Mouse (Mus musculus) stomach, postnatal 0 days (tissue): ENCODE measurements around the gene Cdh26. TPM values are rescaled to one million over a fixed set of nuclear protein-coding genes. Genes with fewer than 3 reads are reported as not detected.

ENCODE experiments used
- ATAC-seq: fragments of 200-750 bp; cut with Nextera tagmentation; 2 replicates; pipeline ENCODE4 v1.8.0; 2017; ENCODE audit not compliant: low FRiP score, low TSS enrichment
- DNase-seq: peaks from one replicate; pipeline ENCODE4 v3.0.0-alpha.2; 2016; ENCODE audit warnings: low spot score
- H3K27ac ChIP-seq: fragments of 300-500 bp; sonication (generic); replicated peaks from 2 replicates; pipeline ENCODE4 v1.5.1; 2014; ENCODE audit warnings: mild to moderate bottlenecking, control low read depth
- H3K27me3 ChIP-seq: fragments of 300-500 bp; sonication (generic); 2 replicates; pipeline ENCODE4 v1.6.1; 2014; ENCODE audit warnings: low read length; ENCODE audit not compliant: control insufficient read depth, insufficient read depth
- H3K36me3 ChIP-seq: fragments of 300-500 bp; sonication (generic); 2 replicates; pipeline ENCODE4 v1.6.1; 2014; ENCODE audit warnings: low read length, mixed read lengths; ENCODE audit not compliant: control insufficient read depth, insufficient read depth
- H3K4me1 ChIP-seq: fragments of 300-500 bp; sonication (generic); replicated peaks from 2 replicates; pipeline ENCODE4 v1.6.1; 2014; ENCODE audit warnings: antibody characterized with exemption; ENCODE audit not compliant: control insufficient read depth, insufficient read depth
- H3K4me2 ChIP-seq: fragments of 300-500 bp; sonication (generic); replicated peaks from 2 replicates; pipeline ENCODE4 v1.6.1; 2014; ENCODE audit warnings: low read depth, mild to moderate bottlenecking, control low read depth, moderate library complexity
- H3K4me3 ChIP-seq: fragments of 300-500 bp; sonication (generic); 2 replicates; pipeline ENCODE4 v1.5.1; 2014; ENCODE audit warnings: low read depth, low read length, control low read depth
- H3K9ac ChIP-seq: fragments of 300-500 bp; sonication (generic); 2 replicates; pipeline ENCODE4 v1.6.1; 2014; ENCODE audit warnings: mild to moderate bottlenecking, low read length, control low read depth, mixed read lengths
- H3K9me3 ChIP-seq: fragments of 300-500 bp; sonication (generic); 2 replicates; pipeline ENCODE4 v1.6.1; 2016; ENCODE audit warnings: low read length; ENCODE audit not compliant: control insufficient read depth
- CTCF ChIP-seq: IDR thresholded peaks from 2 replicates; pipeline ENCODE4 v1.5.1; 2016; ENCODE audit warnings: antibody characterized with exemption, low read depth, mild to moderate bottlenecking, moderate library complexity
- EP300 ChIP-seq: optimal IDR thresholded peaks from 2 replicates; pipeline ENCODE3; 2016; ENCODE audit warnings: antibody characterized with exemption
- WGBS: fragments of 180-500 bp; shearing (Covaris S2); extraction: QIAGEN DNeasy Blood & Tissue Kit; methylation state at CpG from one replicate; pipeline ENCODE4 v1.1.7; 2014; 5-methylcytosine and 5-hydroxymethylcytosine counted together
- polyA plus RNA-seq: library from polyadenylated mRNA; unstranded; fragments of >200 nt; fragmentation: Nextera tagmentation; extraction: Ambion mirVana; gene quantifications from 2 replicates; pipeline ENCODE4 v1.2.1, GENCODE M21; 2015

Cdh26 gene
- polyA plus RNA-seq, 1 experiment from 2014 or later = 0.39 TPM

GRCm38 (mm10) chr2:178449386-178449785 lies 19.1 kb downstream of the Cdh26 start:
- DNase-seq (no peak), ATAC-seq (no peak)
- no peak for TF ChIP-seq CTCF
- no peak for TF ChIP-seq EP300
- H3K4me1 ChIP-seq = no peaks in the 10 kb centered on the region
- no peaks in the 10 kb centered on the region for H3K9me3 ChIP-seq
- WGBS = 75% methylated on average over 4 of the region's 4 CpGs
- H3K4me3 ChIP-seq = no peak overlapping the region
- no peaks in the 10 kb centered on the region for H3K36me3 ChIP-seq
- H3K27me3 ChIP-seq = no peaks in the 10 kb centered on the region
- H3K27ac ChIP-seq = no peak overlapping the region
- H3K4me2 ChIP-seq = no peak overlapping the region
- H3K9ac ChIP-seq = no peak overlapping the region

GRCm38 (mm10) chr2:178450236-178450635 lies 19.9 kb downstream of the Cdh26 start:
- Histone ChIP-seq H3K27me3 (no peaks in the 10 kb centered on the region), H3K9ac (no peak overlapping the region), H3K36me3 (no peaks in the 10 kb centered on the region), H3K4me1 (0 out of 2 replicates have a peak, but pooled peaks cover 1% of the 10 kb centered on the region), H3K27ac (no peak overlapping the region), H3K4me2 (no peak overlapping the region), H3K9me3 (no peaks in the 10 kb centered on the region), H3K4me3 (no peak overlapping the region)
- DNase-seq (no peak), ATAC-seq (no peak)
- WGBS = 30% methylated on average over 2 of the region's 2 CpGs
- TF ChIP-seq EP300 (no peak), CTCF (no peak)

GRCm38 (mm10) chr2:178450961-178451360 lies 20.6 kb downstream of the Cdh26 start:
- Histone ChIP-seq H3K9me3 (no peaks in the 10 kb centered on the region), H3K4me3 (no peak overlapping the region), H3K4me1 (0 out of 2 replicates have a peak, but pooled peaks cover 5% of the 10 kb centered on the region), H3K9ac (no peak overlapping the region), H3K27ac (no peak overlapping the region), H3K36me3 (no peaks in the 10 kb centered on the region), H3K27me3 (no peaks in the 10 kb centered on the region), H3K4me2 (no peak overlapping the region)
- DNase-seq (no peak), ATAC-seq (no peak)
- no peak for TF ChIP-seq CTCF
- TF ChIP-seq EP300 = no peak
- 78% methylated on average over 10 of the region's 10 CpGs for WGBS

- ATAC-seq (peak; percentile 77), DNase-seq (peak; percentile 33)
- H3K9ac ChIP-seq = no peak overlapping the region
- H3K27ac ChIP-seq = peak overlapping the region; percentile 58
- 0 out of 2 replicates have a peak overlapping the region, but pooled peaks have one; percentile 14 for H3K4me2 ChIP-seq
- no peak overlapping the region for H3K4me3 ChIP-seq
- TF ChIP-seq CTCF (no peak), EP300 (peak; percentile 85)
- WGBS = 17% methylated on average over 17 of the region's 17 CpGs
- H3K27me3 ChIP-seq = no peaks in the 10 kb centered on the region
- 0 out of 2 replicates have a peak, but pooled peaks cover 5% of the 10 kb centered on the region for H3K4me1 ChIP-seq
- H3K9me3 ChIP-seq = no peaks in the 10 kb centered on the region
- no peaks in the 10 kb centered on the region for H3K36me3 ChIP-seq
These were observed 24.6 kb downstream of the Cdh26 start for GRCm38 (mm10) chr2:178454664-178455516.

DNA sequence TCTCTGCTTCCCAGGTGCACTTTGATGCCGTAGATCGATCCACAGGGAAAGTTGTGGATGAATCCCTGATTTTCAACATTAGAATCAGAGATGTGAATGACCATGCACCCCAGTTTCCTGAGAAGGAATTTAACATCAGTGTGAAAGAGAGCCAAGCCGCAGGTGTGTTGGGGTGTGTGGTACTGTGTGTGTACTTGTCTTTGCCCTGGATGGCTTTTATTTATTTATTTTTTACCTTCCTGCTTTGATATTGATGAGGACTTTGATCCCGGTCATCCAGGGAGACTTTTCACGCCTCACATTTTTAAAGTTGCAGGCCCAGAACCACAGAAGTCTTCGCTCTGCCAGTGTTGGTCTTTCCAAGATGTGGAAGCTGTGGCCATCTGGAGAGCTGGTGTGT lies 27.1 kb downstream of the Cdh26 start:
- H3K36me3 ChIP-seq = no peaks in the 10 kb centered on the region
- 0 out of 2 replicates have a peak, but pooled peaks cover 5% of the 10 kb centered on the region for H3K4me1 ChIP-seq
- no peak for TF ChIP-seq CTCF
- TF ChIP-seq EP300 = no peak
- H3K27ac ChIP-seq = no peak overlapping the region
- H3K9ac ChIP-seq = no peak overlapping the region
- no peaks in the 10 kb centered on the region for H3K27me3 ChIP-seq
- no peak overlapping the region for H3K4me2 ChIP-seq
- H3K9me3 ChIP-seq = no peaks in the 10 kb centered on the region
- DNase-seq (peak; percentile 27), ATAC-seq (peak; percentile 71)
- no peak overlapping the region for H3K4me3 ChIP-seq
- 72% methylated on average over 6 of the region's 6 CpGs for WGBS

GRCm38 (mm10) chr2:178460353-178460752 lies 30.0 kb downstream of the Cdh26 start:
- H3K27me3 ChIP-seq = no peaks in the 10 kb centered on the region
- no peak overlapping the region for H3K4me2 ChIP-seq
- no peaks in the 10 kb centered on the region for H3K36me3 ChIP-seq
- H3K4me1 ChIP-seq = 0 out of 2 replicates have a peak, but pooled peaks cover 2% of the 10 kb centered on the region
- 35% methylated on average over 5 of the region's 5 CpGs for WGBS
- TF ChIP-seq EP300 = no peak
- TF ChIP-seq CTCF = no peak
- H3K9me3 ChIP-seq = no peaks in the 10 kb centered on the region
- ATAC-seq (peak; percentile 47; the same call in 1 of the 2 replicates), DNase-seq (no peak)
- no peak overlapping the region for H3K27ac ChIP-seq
- H3K4me3 ChIP-seq = no peak overlapping the region
- no peak overlapping the region for H3K9ac ChIP-seq
